Mouse (Mus musculus): Measurements from ENCODE around the gene Id1. TPM values are rescaled to one million over a fixed set of nuclear protein-coding genes. Genes with fewer than 3 reads are reported as not detected.
A peak's percentile ranks its signal among the peaks of the same experiment; 100 is the strongest.

Gene Id1
- polyA plus RNA-seq, 1 experiment from 2014 or later: 116 TPM

DNA sequence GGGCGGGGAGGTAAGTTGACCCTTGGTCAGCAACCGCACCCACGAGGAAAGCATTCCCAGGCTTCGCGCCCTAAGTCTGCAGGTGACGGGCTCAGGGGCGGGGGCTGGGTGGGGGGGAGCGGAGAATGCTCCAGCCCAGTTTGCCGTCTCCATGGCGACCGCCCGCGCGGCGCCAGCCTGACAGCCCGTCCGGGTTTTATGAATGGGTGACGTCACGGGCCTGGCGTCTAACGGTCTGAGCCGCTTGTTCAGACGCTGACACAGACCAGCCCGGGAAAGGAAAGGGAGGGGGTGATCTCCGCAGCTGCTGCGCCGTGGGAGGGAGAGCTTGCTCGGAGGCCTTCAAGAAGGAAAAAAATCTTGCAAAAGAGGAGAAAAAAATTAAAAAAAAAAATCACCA lies 1.1 kb upstream of the Id1 start:
- Histone ChIP-seq H3K4me2 (ENCODE audit: low read depth) (peak overlapping the region; percentile 83), H3K36me3 (ENCODE audit: control insufficient read depth, insufficient read depth, low read length) (no peaks in the 10 kb centered on the region), H3K4me3 (ENCODE audit: low read depth, low read length) (peak overlapping the region; percentile 82), H3K4me1 (ENCODE audit: control insufficient read depth, insufficient read depth, low read length) (peaks cover 33% of the 10 kb centered on the region), H3K9me3 (ENCODE audit: control insufficient read depth, low read length) (no peaks in the 10 kb centered on the region), H3K9ac (ENCODE audit: low read length) (peak overlapping the region; percentile 15; the same call in 1 of the 2 replicates), H3K27me3 (ENCODE audit: control insufficient read depth, insufficient read depth, low read length) (no peaks in the 10 kb centered on the region), H3K27ac (ENCODE audit: low read depth, low read length) (peak overlapping the region; percentile 89)
- peak; percentile 97 for DNase-seq (ENCODE audit: low spot score)
- peak; percentile 90 for ATAC-seq (ENCODE audit: insufficient read depth, low FRiP score, low TSS enrichment)
- 0% methylated on average over 27 of the region's 28 CpGs for WGBS

DNA sequence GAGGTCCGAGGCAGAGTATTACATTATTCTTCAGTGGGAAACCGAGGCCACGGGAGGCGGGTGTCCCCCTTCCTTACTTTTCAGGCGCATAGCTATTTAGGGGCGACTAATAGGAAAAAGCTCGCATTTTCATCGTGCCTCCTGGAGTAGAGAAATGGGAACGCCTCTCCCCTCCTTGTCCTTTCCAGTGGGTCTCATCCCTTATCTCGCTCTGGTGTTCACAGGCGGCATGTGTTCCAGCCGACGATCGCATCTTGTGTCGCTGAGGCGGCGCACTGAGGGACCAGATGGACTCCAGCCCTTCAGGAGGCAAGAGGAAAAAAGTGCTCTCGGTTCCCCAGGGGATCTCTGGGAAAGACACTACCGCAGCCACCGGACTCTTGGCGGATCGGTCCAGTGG lies 697 bp downstream of the Id1 start:
- peak overlapping the region; percentile 89 for H3K27ac ChIP-seq (ENCODE audit: low read depth, low read length)
- no peaks in the 10 kb centered on the region for H3K36me3 ChIP-seq (ENCODE audit: control insufficient read depth, insufficient read depth, low read length)
- no peak for ATAC-seq (ENCODE audit: insufficient read depth, low FRiP score, low TSS enrichment)
- H3K4me2 ChIP-seq (ENCODE audit: low read depth): peak overlapping the region; percentile 83
- no peaks in the 10 kb centered on the region for H3K27me3 ChIP-seq (ENCODE audit: control insufficient read depth, insufficient read depth, low read length)
- peak overlapping the region; percentile 84 for H3K9ac ChIP-seq (ENCODE audit: low read length)
- H3K4me3 ChIP-seq (ENCODE audit: low read depth, low read length): peak overlapping the region; percentile 82
- under 1% methylated on average over 22 of the region's 22 CpGs for WGBS
- DNase-seq (ENCODE audit: low spot score): peak; percentile 58
- H3K9me3 ChIP-seq (ENCODE audit: control insufficient read depth, low read length): no peaks in the 10 kb centered on the region
- H3K4me1 ChIP-seq (ENCODE audit: control insufficient read depth, insufficient read depth, low read length): peaks cover 41% of the 10 kb centered on the region

DNA sequence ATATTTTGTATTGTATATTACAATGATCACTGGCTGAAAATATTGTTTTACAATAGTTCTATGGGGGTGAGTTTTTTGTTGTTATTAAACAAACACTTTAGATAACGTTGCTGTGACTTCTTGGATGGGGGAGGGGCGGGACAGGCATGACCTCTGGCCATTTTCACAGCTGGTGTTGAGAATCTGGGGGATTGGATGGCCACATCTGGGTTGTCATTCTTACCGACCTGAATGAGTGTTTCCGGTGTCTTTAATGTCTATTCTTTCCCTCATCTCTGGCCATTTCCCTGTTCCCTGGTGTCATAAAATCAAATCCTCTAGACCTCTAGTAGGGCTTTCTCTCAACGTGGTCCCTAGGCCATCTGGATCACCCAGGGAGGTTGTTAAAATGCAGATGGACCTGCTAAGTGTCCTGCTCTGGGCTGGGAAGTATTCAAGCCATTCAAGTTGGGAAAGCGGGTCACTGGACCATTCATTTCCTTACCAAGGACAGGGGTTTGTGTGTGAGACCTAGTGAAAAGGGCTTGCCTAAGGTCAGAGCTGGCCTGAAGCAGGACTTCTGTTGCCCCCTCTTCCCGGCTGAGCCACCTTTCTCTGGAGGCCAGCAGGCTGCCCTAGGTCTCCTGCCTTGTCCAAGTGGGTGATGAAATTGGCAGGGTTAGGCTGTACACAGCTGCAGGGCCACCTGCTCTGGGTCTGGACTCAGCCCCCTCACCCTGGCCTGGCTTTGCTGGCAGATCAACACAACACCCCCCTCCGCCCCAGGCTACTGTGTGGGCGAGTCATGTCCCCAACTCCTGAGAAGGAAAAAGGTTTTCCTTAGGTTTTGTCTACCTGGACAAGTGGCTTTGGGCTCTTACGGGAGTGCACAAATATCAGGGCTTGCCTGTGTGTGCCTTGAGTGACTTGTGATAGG lies 1.5 kb downstream of the Id1 start:
- Histone ChIP-seq H3K27me3 (ENCODE audit: control insufficient read depth, insufficient read depth, low read length) (no peaks in the 10 kb centered on the region), H3K4me1 (ENCODE audit: control insufficient read depth, insufficient read depth, low read length) (peaks cover 43% of the 10 kb centered on the region), H3K4me3 (ENCODE audit: low read depth, low read length) (peak overlapping the region; percentile 82), H3K36me3 (ENCODE audit: control insufficient read depth, insufficient read depth, low read length) (no peaks in the 10 kb centered on the region), H3K9me3 (ENCODE audit: control insufficient read depth, low read length) (no peaks in the 10 kb centered on the region), H3K9ac (ENCODE audit: low read length) (peak overlapping the region; percentile 84), H3K27ac (ENCODE audit: low read depth, low read length) (peak overlapping the region; percentile 71), H3K4me2 (ENCODE audit: low read depth) (peak overlapping the region; percentile 83)
- DNase-seq (ENCODE audit: low spot score) (peak; percentile 29), ATAC-seq (ENCODE audit: insufficient read depth, low FRiP score, low TSS enrichment) (no peak)
- 9% methylated on average over 10 of the region's 10 CpGs for WGBS

DNA sequence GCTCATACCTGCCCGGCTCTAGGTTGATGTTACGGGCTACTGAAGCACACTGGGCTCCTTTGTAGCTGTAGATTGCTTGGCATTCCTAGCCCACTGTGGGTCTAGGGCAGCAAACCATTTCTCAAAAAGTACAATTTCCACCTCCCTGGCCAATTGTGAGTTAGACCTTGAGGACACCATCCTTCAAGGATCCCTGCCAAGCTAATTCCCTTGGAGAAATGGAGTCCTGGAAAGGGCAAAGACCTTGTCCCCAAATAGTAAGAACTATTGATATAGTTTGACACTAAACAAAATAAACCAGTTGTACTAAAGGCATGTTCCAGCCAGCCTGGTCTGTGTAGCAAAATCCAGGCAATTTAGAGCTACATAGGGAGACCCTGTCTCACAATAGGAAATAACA lies 2.3 kb downstream of the Id1 start:
- Histone ChIP-seq H3K36me3 (ENCODE audit: control insufficient read depth, insufficient read depth, low read length) (no peaks in the 10 kb centered on the region), H3K4me3 (ENCODE audit: low read depth, low read length) (peak overlapping the region; percentile 82), H3K27me3 (ENCODE audit: control insufficient read depth, insufficient read depth, low read length) (no peaks in the 10 kb centered on the region), H3K9me3 (ENCODE audit: control insufficient read depth, low read length) (no peaks in the 10 kb centered on the region), H3K9ac (ENCODE audit: low read length) (peak overlapping the region; percentile 84), H3K4me1 (ENCODE audit: control insufficient read depth, insufficient read depth, low read length) (peaks cover 43% of the 10 kb centered on the region), H3K27ac (ENCODE audit: low read depth, low read length) (peak overlapping the region; percentile 71), H3K4me2 (ENCODE audit: low read depth) (peak overlapping the region; percentile 83)
- WGBS: 45% methylated on average over 2 of the region's 2 CpGs
- ATAC-seq (ENCODE audit: insufficient read depth, low FRiP score, low TSS enrichment): no peak
- DNase-seq (ENCODE audit: low spot score): peak; percentile 11

DNA sequence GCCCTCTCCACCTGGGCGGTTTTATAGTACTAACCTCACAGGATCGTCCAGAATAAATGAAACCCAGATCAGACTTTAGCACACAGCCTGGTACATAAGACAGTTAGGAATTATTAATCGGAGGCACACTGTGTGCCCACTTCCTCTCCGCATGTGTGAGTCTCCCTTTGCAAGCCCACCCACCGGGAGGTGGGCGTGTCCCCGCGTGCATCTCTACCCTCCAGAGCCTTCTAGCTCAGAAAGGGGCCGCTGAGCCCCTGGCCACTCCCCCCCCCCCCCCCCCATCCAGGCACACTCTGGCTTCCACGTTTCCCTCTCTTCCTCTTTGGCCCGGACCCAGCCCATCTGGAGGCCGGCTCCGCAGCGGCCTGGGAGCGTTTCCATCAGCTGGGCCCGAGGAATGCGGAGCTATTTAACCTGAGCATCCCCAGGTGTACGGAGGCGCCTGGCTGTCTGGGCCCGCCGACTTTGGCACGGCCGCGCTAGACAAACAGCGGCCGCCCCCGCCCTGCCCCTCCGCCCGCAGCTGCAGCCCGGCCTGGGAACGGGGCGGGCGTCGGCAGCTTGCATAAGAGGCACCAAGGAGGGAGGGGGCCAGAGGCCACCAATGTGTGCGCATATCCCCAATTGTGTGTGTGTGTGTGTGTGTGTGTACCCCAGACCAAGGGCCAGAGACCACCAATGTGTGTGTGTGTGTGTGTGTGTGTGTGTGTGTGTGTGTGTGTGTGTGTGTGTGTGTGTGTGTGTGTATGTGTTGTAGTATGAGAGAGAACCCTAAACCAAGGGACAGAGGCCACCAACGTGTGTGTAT lies 3.2 kb downstream of the Id1 start:
- H3K4me3 ChIP-seq (ENCODE audit: low read depth, low read length): peak overlapping the region; percentile 82
- H3K4me1 ChIP-seq (ENCODE audit: control insufficient read depth, insufficient read depth, low read length): peaks cover 43% of the 10 kb centered on the region
- DNase-seq (ENCODE audit: low spot score): peak; percentile 83
- no peaks in the 10 kb centered on the region for H3K9me3 ChIP-seq (ENCODE audit: control insufficient read depth, low read length)
- H3K27me3 ChIP-seq (ENCODE audit: control insufficient read depth, insufficient read depth, low read length): no peaks in the 10 kb centered on the region
- no peaks in the 10 kb centered on the region for H3K36me3 ChIP-seq (ENCODE audit: control insufficient read depth, insufficient read depth, low read length)
- H3K4me2 ChIP-seq (ENCODE audit: low read depth): peak overlapping the region; percentile 83
- ATAC-seq (ENCODE audit: insufficient read depth, low FRiP score, low TSS enrichment): no peak
- under 1% methylated on average over 34 of the region's 36 CpGs for WGBS
- peak overlapping the region; percentile 58 for H3K9ac ChIP-seq (ENCODE audit: low read length)
- H3K27ac ChIP-seq (ENCODE audit: low read depth, low read length): peak overlapping the region; percentile 71

DNA sequence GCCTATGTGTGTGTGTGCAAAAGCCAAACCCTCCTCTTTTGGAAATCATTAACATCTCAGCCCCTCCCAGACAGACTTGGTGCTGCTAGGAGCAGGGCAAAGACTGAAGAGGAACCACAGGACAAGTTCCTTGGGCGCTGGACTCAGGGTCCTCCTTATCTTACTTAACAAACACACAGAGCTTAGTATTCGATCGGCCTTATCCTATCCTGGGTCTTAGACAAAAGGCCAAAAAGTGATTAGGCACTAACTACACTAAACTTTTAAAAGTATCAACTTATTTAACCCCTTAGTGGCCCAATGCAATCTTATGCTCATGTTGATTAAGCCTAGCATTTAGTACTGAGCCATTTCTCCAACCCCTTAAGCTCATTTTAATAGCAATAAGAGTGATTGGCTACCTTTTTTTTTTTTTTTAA lies 3.8 kb downstream of the Id1 start:
- ATAC-seq (ENCODE audit: insufficient read depth, low FRiP score, low TSS enrichment): no peak
- Histone ChIP-seq H3K4me3 (ENCODE audit: low read depth, low read length) (no peak overlapping the region; the same call in 1 of the 2 replicates), H3K9ac (ENCODE audit: low read length) (peak overlapping the region; percentile 58; the same call in 1 of the 2 replicates), H3K36me3 (ENCODE audit: control insufficient read depth, insufficient read depth, low read length) (no peaks in the 10 kb centered on the region), H3K4me2 (ENCODE audit: low read depth) (peak overlapping the region; percentile 83), H3K27ac (ENCODE audit: low read depth, low read length) (no peak overlapping the region), H3K4me1 (ENCODE audit: control insufficient read depth, insufficient read depth, low read length) (peaks cover 39% of the 10 kb centered on the region), H3K9me3 (ENCODE audit: control insufficient read depth, low read length) (no peaks in the 10 kb centered on the region), H3K27me3 (ENCODE audit: control insufficient read depth, insufficient read depth, low read length) (no peaks in the 10 kb centered on the region)
- no peak for DNase-seq (ENCODE audit: low spot score)
- WGBS: 38% methylated on average over 3 of the region's 3 CpGs

DNA sequence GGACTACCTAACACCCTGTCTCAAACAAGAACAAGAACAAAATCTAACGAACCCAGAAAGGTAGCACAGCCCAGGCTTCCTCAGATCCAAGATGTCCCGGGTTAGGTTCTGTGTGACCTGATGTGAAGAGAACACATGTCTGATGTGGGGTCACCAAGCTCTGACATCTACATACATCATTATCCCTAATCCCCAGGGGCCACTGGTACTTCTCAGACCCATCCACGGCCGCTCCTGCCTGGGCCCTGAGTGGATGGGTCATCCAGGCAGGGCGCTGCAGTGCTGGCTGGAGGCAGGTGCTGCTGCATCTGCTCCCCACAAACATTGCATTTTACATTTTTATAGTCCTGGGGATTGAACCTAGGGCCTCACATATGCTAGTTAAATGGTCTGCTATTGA lies 4.4 kb downstream of the Id1 start:
- Histone ChIP-seq H3K36me3 (ENCODE audit: control insufficient read depth, insufficient read depth, low read length) (no peaks in the 10 kb centered on the region), H3K4me1 (ENCODE audit: control insufficient read depth, insufficient read depth, low read length) (peaks cover 37% of the 10 kb centered on the region), H3K27me3 (ENCODE audit: control insufficient read depth, insufficient read depth, low read length) (no peaks in the 10 kb centered on the region), H3K27ac (ENCODE audit: low read depth, low read length) (no peak overlapping the region), H3K4me2 (ENCODE audit: low read depth) (no peak overlapping the region), H3K4me3 (ENCODE audit: low read depth, low read length) (no peak overlapping the region), H3K9me3 (ENCODE audit: control insufficient read depth, low read length) (no peaks in the 10 kb centered on the region), H3K9ac (ENCODE audit: low read length) (no peak overlapping the region)
- no peak for DNase-seq (ENCODE audit: low spot score)
- ATAC-seq (ENCODE audit: insufficient read depth, low FRiP score, low TSS enrichment): no peak
- 49% methylated on average over 5 of the region's 5 CpGs for WGBS

DNA sequence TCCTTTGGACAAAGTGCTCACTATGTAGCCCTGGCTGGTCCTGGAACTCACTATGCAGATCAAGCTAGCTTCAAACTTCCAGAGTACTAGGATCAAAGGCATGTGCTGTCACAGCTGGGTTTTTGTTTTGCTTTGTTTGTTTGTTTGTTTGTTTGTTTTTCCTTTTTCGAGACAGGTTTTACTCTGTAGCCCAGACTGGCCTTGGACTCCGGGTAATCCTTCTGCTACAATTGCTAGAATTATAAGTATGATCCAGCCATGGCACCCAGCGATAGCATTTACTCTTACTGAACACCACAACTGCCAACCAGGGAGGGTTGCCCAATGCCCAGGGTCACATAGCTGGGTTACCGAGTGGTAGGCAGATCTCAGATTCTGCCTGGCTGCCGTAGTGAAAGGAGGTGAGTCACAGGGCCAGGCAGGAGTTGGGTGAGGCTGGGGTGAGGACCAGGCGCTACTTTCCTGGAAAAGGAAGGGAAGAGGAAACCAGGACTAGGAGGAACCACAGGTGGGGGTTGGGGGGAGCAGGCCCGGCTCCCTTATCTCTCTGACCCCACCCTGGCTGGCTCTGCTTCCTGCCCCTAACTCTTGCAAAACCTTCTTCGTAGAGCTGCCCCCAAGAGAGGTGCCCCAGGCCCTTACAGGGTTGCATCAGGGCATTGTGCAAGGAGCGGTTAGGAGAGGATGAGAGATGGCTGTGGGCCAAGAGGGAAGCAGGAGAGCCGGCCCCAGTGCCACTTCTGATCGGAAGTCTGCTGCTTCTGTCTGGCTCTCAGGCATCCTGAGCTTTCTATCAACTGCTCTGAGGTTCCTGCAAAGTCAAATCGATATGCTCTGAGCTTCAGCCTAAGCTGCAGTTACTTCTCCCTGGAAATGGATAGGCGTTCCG lies 5.3 kb downstream of the Id1 start:
- 57% methylated on average over 14 of the region's 14 CpGs for WGBS
- H3K4me2 ChIP-seq (ENCODE audit: low read depth): no peak overlapping the region
- no peaks in the 10 kb centered on the region for H3K27me3 ChIP-seq (ENCODE audit: control insufficient read depth, insufficient read depth, low read length)
- no peak for ATAC-seq (ENCODE audit: insufficient read depth, low FRiP score, low TSS enrichment)
- H3K4me3 ChIP-seq (ENCODE audit: low read depth, low read length): no peak overlapping the region
- no peaks in the 10 kb centered on the region for H3K36me3 ChIP-seq (ENCODE audit: control insufficient read depth, insufficient read depth, low read length)
- peaks cover 32% of the 10 kb centered on the region for H3K4me1 ChIP-seq (ENCODE audit: control insufficient read depth, insufficient read depth, low read length)
- no peak overlapping the region for H3K27ac ChIP-seq (ENCODE audit: low read depth, low read length)
- no peak overlapping the region; the same call in 1 of the 2 replicates for H3K9ac ChIP-seq (ENCODE audit: low read length)
- peak; percentile 56 for DNase-seq (ENCODE audit: low spot score)
- H3K9me3 ChIP-seq (ENCODE audit: control insufficient read depth, low read length): no peaks in the 10 kb centered on the region

Data from neural tube, embryonic 11.5 days (tissue).